ENCODE assay signal across 26 mouse cellular contexts in the genomic region with DNA sequence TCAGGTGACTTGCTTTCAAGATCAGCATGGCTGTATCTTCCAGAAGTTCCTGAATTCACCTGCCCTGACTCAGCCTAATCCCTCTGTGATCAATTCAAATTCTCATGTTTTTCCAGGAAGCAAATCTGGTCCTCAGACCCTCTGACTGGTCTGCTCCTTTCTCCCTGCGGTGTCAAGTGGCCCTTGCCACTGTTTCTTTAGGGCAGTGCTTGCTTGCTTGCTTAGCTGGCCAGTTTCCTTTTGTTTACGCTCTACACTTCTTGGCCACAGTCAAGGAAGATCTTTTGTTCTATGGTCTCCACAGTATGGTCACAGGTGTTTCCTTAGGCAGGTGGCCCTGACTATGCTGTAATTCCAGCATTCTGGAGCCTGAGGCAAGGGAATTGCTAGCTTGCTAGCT.
"Had no signal": no experiment of that assay in that cellular context is flagged by ENCODE, and none has a peak within 500 bp of the region (broad histone marks: within the 10 kb centered on the region; RNA-seq: fewer than 3 reads in every experiment).

No protein-coding gene starts in this region.

- H3K4me3 ChIP-seq: gastrocnemius, adult 2 months; heart, embryonic 10.5 days; heart, embryonic 12.5 days; hindbrain, embryonic 10.5 days; hindbrain, embryonic 12.5 days; kidney, embryonic 15.5 days; layer of hippocampus, adult 2 months; left cerebral cortex, adult 2 months; limb, embryonic 13.5 days; limb, embryonic 15.5 days had no signal

- DNase-seq: gastrocnemius, adult 2 months; gastrocnemius, postnatal 10 days; gastrocnemius, postnatal 25 days; heart, adult 18-20 months; heart, postnatal 10 days; heart, postnatal 4 days; kidney, adult 11 months; kidney, adult 2 months; kidney, adult 9 months; kidney, postnatal 14 days; kidney, postnatal 36 days; left cerebral cortex, postnatal 4 days had no signal

- ATAC-seq: forebrain, embryonic 16.5 days; hindbrain, embryonic 16.5 days; intestine, embryonic 16.5 days had no signal

- H3K4me2 ChIP-seq: heart, embryonic 12.5 days; hindbrain, embryonic 12.5 days; hindbrain, embryonic 14.5 days; kidney, embryonic 15.5 days; limb, embryonic 13.5 days; limb, embryonic 15.5 days had no signal

- H3K4me1 ChIP-seq: heart, embryonic 10.5 days; heart, embryonic 12.5 days; hindbrain, embryonic 10.5 days; hindbrain, embryonic 12.5 days; kidney, embryonic 15.5 days; limb, embryonic 13.5 days; limb, embryonic 15.5 days had no signal

- H3K27ac ChIP-seq: gastrocnemius, adult 2 months; heart, embryonic 10.5 days; hindbrain, embryonic 10.5 days; hindbrain, embryonic 12.5 days; hindbrain, embryonic 14.5 days; kidney, embryonic 15.5 days; kidney, postnatal 0 days; layer of hippocampus, adult 2 months; left cerebral cortex, adult 2 months; limb, embryonic 13.5 days; limb, embryonic 15.5 days had no signal

- H3K9me3 ChIP-seq: heart, embryonic 10.5 days; heart, embryonic 12.5 days; hindbrain, embryonic 10.5 days; hindbrain, embryonic 12.5 days; kidney, embryonic 15.5 days; limb, embryonic 13.5 days; limb, embryonic 15.5 days had no signal

- H3K36me3 ChIP-seq: heart, embryonic 10.5 days; heart, embryonic 12.5 days; hindbrain, embryonic 10.5 days; hindbrain, embryonic 12.5 days; kidney, embryonic 15.5 days; limb, embryonic 13.5 days; limb, embryonic 15.5 days had no signal

- H3K27me3 ChIP-seq: heart, embryonic 12.5 days; hindbrain, embryonic 12.5 days; kidney, embryonic 15.5 days; limb, embryonic 13.5 days; limb, embryonic 15.5 days had no signal

- H3K9ac ChIP-seq: heart, embryonic 12.5 days; hindbrain, embryonic 12.5 days; hindbrain, embryonic 14.5 days; kidney, embryonic 15.5 days; limb, embryonic 13.5 days; limb, embryonic 15.5 days had no signal
